ENCODE assay signal across 17 mouse cellular contexts in the genomic region with DNA sequence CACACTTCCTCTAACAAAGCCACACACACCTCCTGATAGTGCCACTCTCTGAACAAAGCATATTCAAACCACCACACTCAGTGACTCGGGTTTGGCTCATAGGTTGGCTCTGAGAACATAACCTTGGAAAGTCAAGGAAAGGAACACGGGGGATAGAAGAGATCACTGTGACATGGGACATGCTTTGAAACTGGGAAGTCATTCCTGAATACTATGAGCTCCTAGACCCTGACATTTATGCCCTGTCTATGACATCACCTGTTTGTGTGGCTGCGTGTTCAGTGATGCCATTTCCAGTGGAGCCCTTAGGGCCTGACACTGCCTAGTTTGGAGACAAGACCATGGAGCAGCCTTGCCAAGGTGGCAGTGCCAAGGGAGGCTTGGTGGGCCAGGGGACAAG.
"Had no signal": no experiment of that assay in that cellular context is flagged by ENCODE, and none has a peak within 500 bp of the region (broad histone marks: within the 10 kb centered on the region; RNA-seq: fewer than 3 reads in every experiment).

No protein-coding gene starts in this region.

- H3K36me3 ChIP-seq: midbrain, embryonic 10.5 days; midbrain, embryonic 12.5 days; neural tube, embryonic 13.5 days; neural tube, embryonic 15.5 days had no signal

- H3K27ac ChIP-seq: midbrain, embryonic 10.5 days; midbrain, embryonic 12.5 days; neural tube, embryonic 13.5 days; neural tube, embryonic 15.5 days had no signal

- H3K4me3 ChIP-seq: midbrain, embryonic 10.5 days; midbrain, embryonic 12.5 days; myocyte; neural tube, embryonic 13.5 days; neural tube, embryonic 15.5 days had no signal

- H3K9me3 ChIP-seq: midbrain, embryonic 10.5 days; midbrain, embryonic 12.5 days; neural tube, embryonic 15.5 days had no signal

- H3K4me1 ChIP-seq: midbrain, embryonic 12.5 days; neural tube, embryonic 13.5 days; neural tube, embryonic 15.5 days had no signal

- DNase-seq: lung, adult 18-20 months; lung, embryonic 14.5 days; lung, postnatal 10 days; midbrain, embryonic 14.5 days; retina, postnatal 1 day; right cerebral cortex, adult 18-20 months; right cerebral cortex, postnatal 25 days; right cerebral cortex, postnatal 4 days; spleen, adult 18-20 months; thymus, adult 18-20 months; thymus, postnatal 14 days; thymus, postnatal 36 days had no signal

- H3K27me3 ChIP-seq: midbrain, embryonic 12.5 days; neural tube, embryonic 13.5 days; neural tube, embryonic 15.5 days had no signal
